Mouse (Mus musculus) brain, embryonic 18.5 days (tissue): ENCODE results near the gene H2-Ob.
"Not testable (repeated sequence)": the region's sequence is repeated elsewhere in the genome, so short reads cannot be mapped to it uniquely, and the experiment has no call there.

Source experiments
- DNase-seq: peaks from one replicate; pipeline ENCODE4 v3.0.0-alpha.2; 2012; ENCODE audit warnings: low read depth, low spot score

Gene H2-Ob

GRCm38 (mm10) chr17:34207456-34207855 lies 31.2 kb upstream of the H2-Ob start:
- DNase-seq: no peak

DNA sequence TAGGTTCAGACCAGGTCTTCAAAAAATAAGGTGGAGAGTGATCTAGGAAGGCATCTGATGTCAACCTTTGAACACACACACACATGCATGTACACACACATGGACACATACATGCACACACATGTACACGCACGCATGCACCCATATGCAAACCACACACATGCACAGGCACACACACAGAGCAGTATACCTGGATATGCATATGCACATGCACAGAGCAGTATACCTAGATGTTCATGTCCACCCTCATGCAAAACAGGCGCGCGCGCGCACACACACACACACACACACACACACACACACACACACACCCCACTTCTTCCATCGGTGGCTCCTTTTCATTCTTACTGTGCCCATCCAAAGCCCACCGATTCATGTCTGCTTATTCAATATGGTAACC lies 30.8 kb upstream of the H2-Ob start:
- DNase-seq: no peak

- DNase-seq: no peak
Measured at GRCm38 (mm10) chr17:34208421-34208820, 30.3 kb upstream of the H2-Ob start.

- DNase-seq: no peak
Measured at GRCm38 (mm10) chr17:34209680-34210079, 29.0 kb upstream of the H2-Ob start.

DNA sequence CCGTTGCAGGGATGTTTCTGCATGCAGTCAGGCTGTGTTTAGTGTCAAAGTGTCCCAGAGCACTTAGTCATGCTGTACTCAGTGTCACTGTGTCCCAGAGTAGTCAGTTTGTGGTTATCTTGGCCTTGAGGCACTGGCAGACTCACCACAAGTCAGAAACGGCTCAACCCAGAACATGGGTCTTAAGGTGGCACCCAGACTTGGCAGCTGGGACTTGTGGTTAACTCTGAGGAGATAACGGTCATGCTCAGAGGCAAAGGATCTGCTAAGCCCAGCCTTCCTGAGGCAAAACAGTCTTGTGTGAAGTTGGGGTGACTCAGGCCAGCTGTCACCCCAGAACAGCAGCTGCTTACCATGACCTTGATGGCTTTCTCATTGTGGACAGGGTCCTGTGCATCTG lies 28.1 kb upstream of the H2-Ob start:
- DNase-seq: no peak

DNA sequence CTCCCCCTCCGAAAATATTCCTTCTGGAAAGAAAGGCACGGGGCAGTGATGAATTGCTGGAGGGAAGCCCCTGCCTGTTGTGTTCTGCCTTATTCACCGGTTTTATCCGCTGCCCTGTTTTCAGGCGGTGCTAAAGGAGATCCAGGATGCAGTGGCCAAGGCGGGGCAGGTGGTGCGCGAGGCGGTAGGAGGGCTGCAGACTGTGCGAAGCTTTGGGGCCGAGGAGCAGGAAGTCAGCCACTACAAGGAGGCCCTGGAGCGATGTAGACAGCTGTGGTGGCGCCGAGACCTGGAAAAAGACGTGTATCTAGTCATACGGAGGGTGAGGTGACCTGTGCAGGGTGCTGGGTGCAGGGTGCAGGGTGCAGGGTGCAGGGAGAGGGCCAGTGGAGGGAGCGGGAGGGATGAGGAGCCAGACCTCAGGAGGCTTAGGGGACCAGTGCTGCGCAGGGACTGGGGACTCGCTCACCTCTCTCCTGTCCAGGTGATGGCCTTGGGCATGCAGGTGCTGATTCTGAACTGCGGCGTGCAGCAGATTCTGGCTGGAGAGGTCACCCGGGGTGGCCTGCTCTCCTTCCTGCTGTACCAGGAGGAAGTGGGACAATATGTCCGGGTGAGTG lies 26.8 kb upstream of the H2-Ob start:
- no peak for DNase-seq

DNA sequence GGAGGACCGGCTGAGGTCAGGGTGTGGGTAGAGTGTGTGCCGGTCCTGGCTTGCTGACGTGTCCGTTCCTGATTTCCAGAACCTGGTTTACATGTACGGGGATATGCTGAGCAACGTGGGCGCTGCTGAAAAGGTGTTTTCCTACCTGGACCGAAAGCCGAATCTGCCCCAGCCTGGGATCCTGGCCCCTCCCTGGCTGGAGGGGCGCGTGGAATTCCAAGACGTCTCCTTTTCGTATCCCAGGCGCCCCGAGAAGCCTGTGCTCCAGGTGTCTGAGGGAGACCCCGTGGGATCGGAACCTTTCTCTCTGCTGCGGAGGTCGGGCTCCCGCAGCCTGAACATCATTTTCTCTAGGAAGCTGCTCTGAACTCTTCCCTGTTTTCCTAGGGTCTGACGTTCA lies 24.8 kb upstream of the H2-Ob start:
- no peak for DNase-seq

GRCm38 (mm10) chr17:34215176-34215575 lies 23.5 kb upstream of the H2-Ob start:
- DNase-seq: no peak

GRCm38 (mm10) chr17:34217216-34217928 lies 21.3 kb upstream of the H2-Ob start:
- no peak for DNase-seq

- no peak for DNase-seq
Measured at GRCm38 (mm10) chr17:34217986-34218385, 20.7 kb upstream of the H2-Ob start.

DNA sequence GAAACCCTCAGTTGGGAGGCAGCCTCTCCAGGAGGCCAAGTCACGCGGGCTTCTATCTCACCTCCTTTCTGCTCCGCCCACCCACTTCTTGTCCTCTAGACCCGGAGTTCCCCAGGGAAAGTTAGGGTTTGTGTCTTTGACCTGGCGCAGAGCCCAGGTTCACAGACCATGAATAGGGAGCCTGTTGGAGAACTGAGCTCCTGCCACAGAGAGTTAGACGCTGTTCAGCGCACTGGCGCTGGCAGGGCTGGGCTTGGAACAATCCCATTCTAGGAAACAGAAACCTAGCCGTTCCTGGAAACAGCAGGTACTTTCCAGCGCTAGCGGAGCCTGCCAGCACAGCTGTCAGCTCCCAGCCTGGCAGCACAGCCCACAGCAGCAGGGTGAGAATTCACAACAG lies 20.0 kb upstream of the H2-Ob start:
- no peak for DNase-seq

- DNase-seq: not testable (repeated sequence)
Measured at GRCm38 (mm10) chr17:34219096-34219495, 19.6 kb upstream of the H2-Ob start.

DNA sequence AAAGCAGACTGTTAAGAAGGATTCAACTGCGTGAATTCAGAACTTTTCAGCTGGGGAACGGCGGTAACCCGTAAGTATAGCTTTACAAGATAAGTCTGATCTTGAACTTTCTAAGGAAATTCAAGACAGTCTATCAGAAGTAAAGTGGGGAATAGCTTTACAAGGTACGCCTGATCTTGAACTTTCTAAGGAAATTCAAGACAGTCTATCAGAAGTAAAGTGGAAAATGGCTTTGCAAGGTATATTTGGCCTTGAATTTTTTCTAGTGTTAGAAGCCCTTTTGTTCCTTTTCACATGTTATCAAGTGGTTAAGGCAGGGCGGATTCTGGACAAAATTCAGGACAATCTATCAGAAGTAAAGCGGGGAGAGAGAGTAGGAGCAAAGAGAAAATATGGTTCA lies 18.9 kb upstream of the H2-Ob start:
- not testable (repeated sequence) for DNase-seq

DNA sequence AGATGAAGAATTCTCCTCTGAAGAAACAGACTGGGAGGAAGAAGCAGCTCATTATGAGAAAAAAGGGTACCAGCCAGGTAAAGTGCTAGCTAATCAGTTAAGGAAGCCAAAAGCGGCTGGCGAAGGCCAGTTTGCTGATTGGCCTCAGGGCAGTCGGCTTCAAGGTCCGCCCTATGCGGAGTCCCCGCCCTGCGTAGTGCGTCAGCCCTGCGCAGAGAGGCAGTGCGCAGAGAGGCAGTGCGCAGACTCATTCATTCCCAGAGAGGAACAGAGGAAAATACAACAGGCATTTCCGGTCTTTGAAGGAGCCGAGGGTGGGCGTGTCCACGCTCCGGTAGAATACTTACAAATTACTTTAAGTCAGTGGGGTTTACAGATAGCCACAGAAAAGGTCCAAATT lies 18.3 kb upstream of the H2-Ob start:
- not testable (repeated sequence) for DNase-seq

- DNase-seq: no peak
Measured at GRCm38 (mm10) chr17:34224816-34225215, 13.9 kb upstream of the H2-Ob start.

DNA sequence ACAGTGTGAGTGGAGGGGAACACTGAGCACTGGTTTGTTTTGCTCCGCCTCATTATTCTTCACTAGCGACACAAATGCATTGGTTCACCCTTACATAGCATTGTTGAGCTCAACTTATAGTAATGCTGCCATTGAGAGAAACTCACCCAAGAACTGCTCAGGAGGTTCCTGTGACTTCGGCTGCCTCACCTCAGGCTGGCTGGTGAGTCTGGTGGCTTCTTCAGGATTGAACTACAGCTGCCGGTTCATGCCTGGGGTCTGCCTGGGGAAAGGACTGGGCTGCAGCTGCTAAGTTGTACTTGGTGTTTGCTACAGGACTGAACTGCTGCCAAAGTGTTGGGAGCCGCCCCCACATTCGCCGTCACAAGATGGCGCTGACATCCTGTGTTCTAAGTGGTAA lies 13.3 kb upstream of the H2-Ob start:
- no peak for DNase-seq

DNA sequence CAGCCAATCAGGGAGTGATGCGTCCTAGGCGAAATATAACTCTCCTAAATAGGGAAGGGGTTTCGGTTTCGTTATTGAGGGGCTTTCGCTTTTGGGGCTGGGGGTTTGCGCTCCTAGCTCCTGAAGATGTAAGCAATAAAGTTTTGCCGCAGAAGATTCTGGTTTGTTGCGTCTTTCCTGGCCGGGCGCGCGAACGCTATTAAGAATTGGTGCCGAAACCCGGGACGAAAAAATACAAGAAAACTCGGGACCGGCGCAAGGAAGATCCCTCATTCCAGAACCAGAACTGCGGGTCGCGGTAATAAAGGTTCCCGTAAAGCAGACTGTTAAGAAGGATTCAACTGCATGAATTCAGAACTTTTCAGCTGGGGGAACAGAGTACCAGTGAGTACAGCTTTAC lies 12.8 kb upstream of the H2-Ob start:
- not testable (repeated sequence) for DNase-seq

GRCm38 (mm10) chr17:34230971-34231370 lies 7.7 kb upstream of the H2-Ob start:
- DNase-seq: not testable (repeated sequence)

- DNase-seq: not testable (repeated sequence)
Measured at GRCm38 (mm10) chr17:34232021-34232420, 6.7 kb upstream of the H2-Ob start.

GRCm38 (mm10) chr17:34234926-34235325 lies 3.8 kb upstream of the H2-Ob start:
- no peak for DNase-seq

DNA sequence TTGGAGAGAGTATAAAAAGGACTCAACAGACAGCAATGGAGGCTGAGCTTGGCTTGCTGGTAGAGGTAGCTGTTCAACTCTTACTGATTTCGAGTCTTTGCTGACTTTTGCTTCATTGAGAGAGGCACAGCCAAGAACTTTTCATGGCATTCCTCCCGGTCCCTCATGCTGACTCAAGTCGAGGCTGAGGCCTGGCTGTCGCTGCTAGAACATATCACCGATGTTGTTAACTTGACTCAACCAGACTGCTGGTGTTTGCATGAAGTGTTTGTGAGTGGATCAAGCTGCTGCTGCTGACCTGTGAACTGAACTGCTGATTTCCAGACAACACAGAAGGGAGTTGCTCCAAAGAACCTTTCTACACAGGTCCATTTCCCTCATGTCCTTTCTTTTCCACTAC lies 2.0 kb upstream of the H2-Ob start:
- DNase-seq: no peak

- DNase-seq: no peak
Measured at GRCm38 (mm10) chr17:34237741-34238140, 962 bp upstream of the H2-Ob start.

DNA sequence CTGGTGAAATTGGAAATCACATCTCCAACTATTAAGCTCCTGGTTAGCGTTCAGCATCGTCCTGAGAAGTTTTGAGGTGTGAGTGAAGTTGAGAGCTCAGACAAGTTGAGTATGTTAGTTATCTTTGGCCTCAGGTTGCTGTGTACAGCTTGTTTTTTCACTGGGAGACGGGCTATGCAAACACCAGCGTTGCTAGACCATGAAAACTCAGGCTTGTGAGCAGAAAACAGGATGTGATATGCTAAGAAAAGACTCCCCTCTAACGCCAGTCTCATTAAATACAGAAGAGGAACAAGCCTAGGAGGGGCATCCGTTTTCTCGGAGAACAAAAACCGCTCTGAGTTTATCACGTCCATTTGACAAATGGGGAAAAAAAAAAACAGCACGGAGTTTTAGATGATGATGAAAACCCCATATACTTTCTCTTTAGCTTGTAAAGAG lies 918 bp downstream of the H2-Ob start:
- DNase-seq: no peak
